Mouse (Mus musculus) liver, adult (tissue): ENCODE measurements around the gene Pgap2.

Experiments used
- GATA4 ChIP-seq: IDR thresholded peaks from 2 replicates; pipeline ENCODE4 v1.6.1; 2014; ENCODE audit warnings: mild to moderate bottlenecking, low read length; ENCODE audit not compliant: insufficient replicate concordance

The Pgap2 gene

GRCm38 (mm10) chr7:102226051-102226450 is 16.0 kb downstream of the Pgap2 start:
- TF ChIP-seq GATA4: no peak; the same call in 1 of the 2 replicates

- no peak for TF ChIP-seq GATA4
These were observed 18.2 kb downstream of the Pgap2 start for GRCm38 (mm10) chr7:102228049-102228670.

GRCm38 (mm10) chr7:102229814-102230213 is 19.8 kb downstream of the Pgap2 start:
- no peak for TF ChIP-seq GATA4

GRCm38 (mm10) chr7:102233059-102233458 is 23.1 kb downstream of the Pgap2 start:
- no peak for TF ChIP-seq GATA4

- no peak for TF ChIP-seq GATA4
These were observed 28.8 kb downstream of the Pgap2 start for GRCm38 (mm10) chr7:102238686-102239286.

- TF ChIP-seq GATA4: no peak
These were observed 29.6 kb downstream of the Pgap2 start for GRCm38 (mm10) chr7:102239591-102239990.

- TF ChIP-seq GATA4: no peak
These were observed 32.4 kb downstream of the Pgap2 start for GRCm38 (mm10) chr7:102242371-102242770.

GRCm38 (mm10) chr7:102242917-102243316 is 32.9 kb downstream of the Pgap2 start:
- no peak for TF ChIP-seq GATA4

GRCm38 (mm10) chr7:102243870-102244269 is 33.9 kb downstream of the Pgap2 start:
- no peak for TF ChIP-seq GATA4

- no peak for TF ChIP-seq GATA4
These were observed 35.0 kb downstream of the Pgap2 start for GRCm38 (mm10) chr7:102244782-102245535.

- TF ChIP-seq GATA4: no peak
These were observed 35.8 kb downstream of the Pgap2 start for GRCm38 (mm10) chr7:102245775-102246174.

- no peak for TF ChIP-seq GATA4
These were observed 36.3 kb downstream of the Pgap2 start for GRCm38 (mm10) chr7:102246265-102246664.

GRCm38 (mm10) chr7:102246956-102247797 is 37.2 kb downstream of the Pgap2 start:
- no peak for TF ChIP-seq GATA4

GRCm38 (mm10) chr7:102248691-102249404 is 38.8 kb downstream of the Pgap2 start:
- TF ChIP-seq GATA4: no peak

GRCm38 (mm10) chr7:102249531-102249895 is 39.5 kb downstream of the Pgap2 start:
- TF ChIP-seq GATA4: no peak
